Mouse (Mus musculus) layer of hippocampus, adult 8-10 months (tissue): ENCODE measurements around the gene Smad6. TPM values are rescaled to one million over a fixed set of nuclear protein-coding genes. Genes with fewer than 3 reads are reported as not detected.
A peak's percentile ranks its signal among the peaks of the same experiment; 100 is the strongest.

ENCODE experiments used
- DNase-seq, 2 experiments: peaks; one replicate each; pipeline ENCODE4 v3.0.0; 2022; ENCODE audit warnings: low spot score in 2 of 2
- total RNA-seq, 4 experiments: library from RNA; stranded (reverse); gene quantifications; 2 replicates each; pipeline ENCODE4 v1.2.4; 2022

Gene Smad6
- total RNA-seq = 1 to 10 TPM; 1.7 to 2.5 (median 2.0) TPM

DNA sequence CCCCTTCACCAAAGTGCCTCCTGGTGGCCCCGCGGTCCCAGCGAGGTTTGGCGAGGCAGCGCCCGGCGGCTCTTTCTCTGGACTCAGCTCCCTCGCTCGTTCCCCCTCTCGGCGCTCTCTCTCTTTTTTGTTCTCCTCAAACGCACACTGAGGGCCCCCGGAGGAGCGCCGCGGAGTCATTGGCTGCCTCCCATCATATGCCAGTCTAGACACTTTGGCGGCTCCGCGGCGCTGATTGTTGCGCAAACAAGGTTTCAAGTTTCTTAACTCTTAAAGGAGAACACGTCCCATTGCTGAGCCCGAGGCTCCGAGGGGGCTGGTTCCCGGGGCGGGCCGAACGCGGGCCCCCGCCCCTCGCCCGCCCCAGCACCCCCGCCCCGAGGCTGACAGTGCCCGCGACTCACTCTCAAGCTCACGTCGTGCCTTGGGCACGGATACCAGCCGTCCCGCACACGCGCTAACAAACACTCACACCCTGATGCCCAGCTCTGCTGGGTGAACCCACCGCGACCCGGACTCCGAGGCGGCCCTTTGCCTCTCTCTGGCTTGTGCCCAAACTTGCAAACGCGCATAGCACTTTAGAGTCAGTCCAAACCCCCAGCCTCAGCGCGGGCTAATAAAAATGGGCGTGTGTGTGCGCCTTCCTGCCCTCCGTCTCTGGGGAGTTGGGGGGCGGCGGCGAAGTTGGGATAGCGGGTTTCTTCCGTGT lies at the start of gene Smad6:
Smad6 (minus strand) TSS at position 207 of the 709 bp plus-strand sequence.
- DNase-seq = peak; percentile 61 to 71

GRCm38 (mm10) chr9:64070674-64071073 lies 48.8 kb upstream of the Smad6 start:
- DNase-seq = no peak

GRCm38 (mm10) chr9:64069131-64069530 lies 47.3 kb upstream of the Smad6 start:
- DNase-seq = no peak

GRCm38 (mm10) chr9:64068571-64068970 lies 46.7 kb upstream of the Smad6 start:
- DNase-seq = no peak

DNA sequence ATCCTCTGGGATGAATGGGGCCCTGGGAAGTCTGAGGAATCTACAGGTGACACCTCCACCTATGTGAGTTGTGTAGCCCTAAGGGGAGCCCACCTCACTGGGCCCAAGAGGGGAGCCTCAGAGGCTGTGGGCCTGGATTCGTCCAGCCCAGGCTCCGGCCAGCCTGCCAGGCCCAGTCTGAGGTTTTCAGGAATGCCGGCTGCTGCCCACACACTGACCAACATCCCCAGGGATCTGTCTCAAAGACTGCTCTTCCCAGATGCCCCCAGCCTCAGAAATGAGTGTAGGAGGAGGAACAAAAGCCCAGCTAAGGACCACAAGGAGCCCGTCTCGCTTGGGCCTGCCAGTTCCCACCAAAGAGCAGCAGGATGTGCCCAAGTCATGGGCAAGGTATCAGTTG lies 45.9 kb upstream of the Smad6 start:
- DNase-seq = no peak

GRCm38 (mm10) chr9:64060033-64060539 lies 38.2 kb upstream of the Smad6 start:
- no peak for DNase-seq

- no peak for DNase-seq
Measured at GRCm38 (mm10) chr9:64057903-64058650, 36.2 kb upstream of the Smad6 start.

DNA sequence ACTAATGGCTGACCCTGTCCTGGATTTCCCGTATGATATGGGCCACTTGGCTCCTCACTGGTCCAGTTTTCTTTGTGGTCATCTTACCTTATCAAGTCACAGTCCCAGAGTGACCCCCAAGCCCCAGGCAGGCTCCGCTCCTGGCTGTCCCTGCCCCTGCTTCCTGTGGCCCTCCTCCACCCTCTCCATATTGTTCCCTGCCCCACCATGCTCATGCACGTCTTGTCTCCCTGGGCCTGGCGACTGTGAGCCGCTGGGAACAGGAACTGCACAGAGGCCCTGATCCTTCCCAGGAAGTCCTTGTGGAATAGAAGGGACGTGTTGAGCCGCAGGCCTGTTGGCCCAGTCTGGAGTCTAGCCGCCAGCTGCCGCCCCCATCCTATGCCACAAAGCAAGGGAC lies 33.3 kb upstream of the Smad6 start:
- no peak for DNase-seq

GRCm38 (mm10) chr9:64053786-64054185 lies 31.9 kb upstream of the Smad6 start:
- no peak for DNase-seq

GRCm38 (mm10) chr9:64051241-64051640 lies 29.4 kb upstream of the Smad6 start:
- DNase-seq = no peak

DNA sequence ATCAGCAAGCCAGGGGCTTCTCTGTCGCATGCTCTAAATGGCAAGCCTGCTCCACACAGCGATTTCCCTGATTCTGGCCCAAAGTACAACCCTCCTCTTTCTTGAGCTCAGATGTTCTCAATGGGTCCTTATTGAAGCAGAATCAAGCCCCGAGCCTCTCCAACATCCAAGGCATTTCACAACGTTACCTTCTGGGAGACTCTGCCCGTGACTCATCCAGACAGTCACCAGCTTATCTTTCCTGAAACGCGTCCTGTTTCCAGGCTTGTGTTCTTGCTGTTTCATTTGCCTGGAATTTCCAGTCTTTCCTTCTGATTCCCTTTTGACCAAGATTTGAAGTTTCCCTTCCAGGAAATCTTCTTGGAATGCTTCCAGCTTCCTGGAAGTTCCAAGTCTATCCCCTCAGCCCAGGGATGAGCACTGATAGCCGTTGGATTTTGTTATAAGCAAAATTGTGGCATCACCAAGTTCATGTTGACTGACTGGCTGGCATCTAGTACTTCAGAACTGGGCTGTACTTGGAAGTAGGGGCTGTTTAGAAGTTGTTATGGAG lies 28.7 kb upstream of the Smad6 start:
- DNase-seq = no peak

- DNase-seq = peak; percentile 18 to 23
Measured at GRCm38 (mm10) chr9:64049471-64050380, 27.9 kb upstream of the Smad6 start.

GRCm38 (mm10) chr9:64045117-64045890 lies 23.4 kb upstream of the Smad6 start:
- no peak for DNase-seq

- no peak for DNase-seq
Measured at GRCm38 (mm10) chr9:64044343-64044742, 22.5 kb upstream of the Smad6 start.

DNA sequence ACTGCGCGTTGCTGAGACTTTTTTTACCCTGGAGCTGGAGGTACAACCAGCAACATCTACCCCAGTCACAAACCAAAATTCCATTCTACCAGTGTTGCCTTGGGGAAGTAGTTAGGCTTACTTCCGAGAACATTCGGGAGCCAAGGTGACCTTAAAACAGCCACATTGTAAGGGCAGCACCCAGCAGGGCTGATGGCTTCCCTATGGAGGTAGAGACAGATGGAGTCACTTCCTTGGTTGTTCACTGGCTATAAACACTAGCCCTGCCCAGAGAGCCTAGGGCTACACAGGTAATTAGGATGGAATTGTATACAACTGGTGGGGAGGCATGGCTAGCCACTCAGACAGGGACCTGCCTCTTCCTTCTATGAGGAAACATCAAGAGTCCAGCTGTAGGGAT lies 21.1 kb upstream of the Smad6 start:
- no peak for DNase-seq

DNA sequence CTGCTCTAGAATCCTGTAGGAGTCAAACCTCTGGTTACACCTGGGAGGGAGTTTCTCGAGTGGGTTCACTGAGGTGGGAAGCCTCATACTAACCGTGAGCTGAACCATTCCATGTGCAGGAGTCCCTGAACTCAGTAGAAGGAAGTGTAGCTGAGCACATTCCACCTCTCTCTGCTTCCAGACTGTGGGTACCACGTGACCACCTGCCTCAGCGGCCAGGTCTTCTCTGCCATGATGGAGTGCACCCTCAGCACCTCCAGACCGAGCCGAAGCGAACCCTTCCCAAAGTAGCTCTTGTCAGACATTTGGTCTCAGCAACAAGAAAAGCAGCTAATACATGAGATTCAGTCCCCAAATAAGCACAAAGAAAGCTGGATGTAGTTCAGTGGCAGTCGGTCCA lies 20.4 kb upstream of the Smad6 start:
- DNase-seq = no peak

GRCm38 (mm10) chr9:64029908-64030631 lies 8.2 kb upstream of the Smad6 start:
- DNase-seq = no peak

DNA sequence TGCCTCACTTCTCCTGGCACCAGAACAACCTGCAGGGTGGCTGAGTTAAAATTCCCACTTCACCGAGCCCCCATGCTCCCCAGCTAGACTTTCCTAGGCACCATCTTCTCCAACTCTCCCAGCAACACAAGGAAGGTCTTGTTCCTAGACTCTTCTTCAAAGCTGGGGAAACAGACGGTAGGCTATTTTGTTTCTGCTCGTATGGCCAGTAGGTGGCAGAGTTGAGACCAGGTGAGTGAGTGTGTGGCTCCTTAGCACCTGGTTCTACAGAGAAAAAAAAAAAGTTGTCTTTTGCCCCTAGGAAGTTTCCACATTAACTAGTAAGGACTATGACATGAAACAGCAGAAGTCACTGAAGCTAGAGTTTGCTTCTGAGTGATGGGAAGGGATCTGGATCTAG lies 3.7 kb upstream of the Smad6 start:
- DNase-seq = no peak

GRCm38 (mm10) chr9:64024976-64025375 lies 3.1 kb upstream of the Smad6 start:
- DNase-seq = no peak
